Mouse (Mus musculus): ENCODE results near the gene Fbxl15.

- TF ChIP-seq GATA1 (IDR thresholded peaks at IDR 0.05; ENCODE audit: borderline replicate concordance, low read length) (no peak), FLI1 (IDR thresholded peaks at IDR 0.05; ENCODE audit: low read length) (no peak)
Observed at GRCm38 (mm10) chr19:46329031-46329641, 1.2 kb downstream of the Fbxl15 start.

Measured in megakaryocyte, embryonic 14.5 days (primary cell).